Comparison of ENCODE assay signal across 8 mouse cellular contexts in genomic region chr11:9317076-9317929, GRCm38 (mm10).
DNase-seq lines count a peak whose midpoint lies in the region; ATAC-seq and TF ChIP-seq lines count a peak whose summit lies in the region.

No protein-coding gene starts in this region.

- H3K27ac ChIP-seq in heart, embryonic 12.5 days (ENCODE audit: poor library complexity, severe bottlenecking) = no peak overlapping the region
- no peak overlapping the region for H3K27ac ChIP-seq in gastrocnemius, adult 2 months
- no peak overlapping the region for H3K27ac ChIP-seq in kidney, embryonic 16.5 days (ENCODE audit: low read length)
- H3K27ac ChIP-seq in liver, adult 2 months (replicated peaks; ENCODE audit: insufficient read depth, low read depth, low read length) = no peak overlapping the region

- H3K79me2 ChIP-seq in liver, adult 2 months (ENCODE audit: control insufficient read depth, insufficient read depth, low read length) = no peaks in the 10 kb centered on the region

- H3K9ac ChIP-seq in heart, embryonic 12.5 days = no peak overlapping the region
- H3K9ac ChIP-seq in kidney, embryonic 16.5 days (replicated peaks; ENCODE audit: low read length) = no peak overlapping the region
- no peak overlapping the region for H3K9ac ChIP-seq in liver, adult 2 months (ENCODE audit: low read depth, low read length)

- 26% methylated on average over 6 of the region's 6 CpGs for WGBS in heart, embryonic 12.5 days
- WGBS in kidney, embryonic 16.5 days = 35% methylated on average over 6 of the region's 6 CpGs
- 24% methylated on average over 6 of the region's 6 CpGs for WGBS in liver, adult 2 months

- H3K36me3 ChIP-seq in heart, embryonic 12.5 days = no peaks in the 10 kb centered on the region
- no peaks in the 10 kb centered on the region for H3K36me3 ChIP-seq in kidney, embryonic 16.5 days (ENCODE audit: insufficient read depth, low read length)
- H3K36me3 ChIP-seq in liver, adult 2 months (ENCODE audit: control insufficient read depth, insufficient read depth, low read length) = no peaks in the 10 kb centered on the region

- TF ChIP-seq CTCF in gastrocnemius, adult 2 months (IDR thresholded peaks at IDR 0.05) = peak; percentile 78
- peak; percentile 69; the same call in 1 of the 2 replicates for TF ChIP-seq CTCF in liver, adult 2 months (IDR thresholded peaks at IDR 0.05; ENCODE audit: low read depth, low read length)

- intact Hi-C loops in gastrocnemius, adult 2 months (cut with DNase I) = no loop called here

- H3K4me1 ChIP-seq in heart, embryonic 12.5 days (replicated peaks) = no peaks in the 10 kb centered on the region
- H3K4me1 ChIP-seq in kidney, embryonic 16.5 days (ENCODE audit: insufficient read depth, low read length) = no peaks in the 10 kb centered on the region
- H3K4me1 ChIP-seq in liver, adult 2 months (ENCODE audit: control insufficient read depth, insufficient read depth, low read length) = no peaks in the 10 kb centered on the region

- peak; percentile 55; the same call in 1 of the 2 replicates for ATAC-seq in heart, embryonic 12.5 days (ENCODE audit: insufficient number of reproducible peaks, low FRiP score)
- ATAC-seq in kidney, embryonic 16.5 days (ENCODE audit: low FRiP score, low TSS enrichment) = peak; percentile 65; the same call in 1 of the 2 replicates

- no peak for DNase-seq in heart, adult 11 months
- DNase-seq in cerebellum, postnatal 14 days = peak; percentile 84 to 91
- peak; percentile 49 for DNase-seq in gastrocnemius, adult 2 months
- DNase-seq in liver, adult 2 months (ENCODE audit: extremely low read depth, low read depth, low spot score) = peak; percentile 9
- peak; percentile 68 for DNase-seq in neural tube, embryonic 10.5 days (ENCODE audit: extremely low spot score, low spot score)
- peak; percentile 32 for DNase-seq in telencephalon, adult 2 months (ENCODE audit: low read depth, low spot score)

- H3K4me3 ChIP-seq in heart, embryonic 12.5 days = no peak overlapping the region
- no peak overlapping the region for H3K4me3 ChIP-seq in gastrocnemius, adult 2 months
- H3K4me3 ChIP-seq in kidney, embryonic 16.5 days (ENCODE audit: low read length) = no peak overlapping the region
- H3K4me3 ChIP-seq in liver, adult 2 months (ENCODE audit: insufficient read depth, low read depth, low read length) = no peak overlapping the region

- no peaks in the 10 kb centered on the region for H3K9me3 ChIP-seq in heart, embryonic 12.5 days (replicated peaks)
- no peaks in the 10 kb centered on the region for H3K9me3 ChIP-seq in kidney, embryonic 16.5 days (ENCODE audit: low read length)

- peaks cover 5% of the 10 kb centered on the region; the same call in 1 of the 2 replicates for H3K27me3 ChIP-seq in heart, embryonic 12.5 days (replicated peaks)
- no peaks in the 10 kb centered on the region for H3K27me3 ChIP-seq in kidney, embryonic 16.5 days (ENCODE audit: insufficient read depth, low read length)
- H3K27me3 ChIP-seq in liver, adult 2 months (ENCODE audit: control insufficient read depth, insufficient read depth, low read length) = no peaks in the 10 kb centered on the region

- H3K4me2 ChIP-seq in heart, embryonic 12.5 days = no peak overlapping the region
- H3K4me2 ChIP-seq in kidney, embryonic 16.5 days (replicated peaks; ENCODE audit: low read depth, low read length) = no peak overlapping the region

- TF ChIP-seq POLR2A in liver, adult 2 months (IDR thresholded peaks at IDR 0.05; ENCODE audit: extremely low read depth, insufficient read depth, low read length) = no peak
